Mouse (Mus musculus): ENCODE results near the gene Pappa2.

The Pappa2 gene

GRCm38 (mm10) chr1:158980390-158980789 lies at the start of gene Pappa2:
Gene Pappa2 (minus strand): TSS chr1:158980490.
- in situ Hi-C loops (cut with MboI, MseI) = no loop called here

- in situ Hi-C loops (cut with MboI, MseI) = no loop called here
Observed at GRCm38 (mm10) chr1:159029106-159029505, 48.8 kb upstream of the Pappa2 start.

- in situ Hi-C loops (cut with MboI, MseI) = no loop called here
Observed at GRCm38 (mm10) chr1:159014940-159015660, 34.8 kb upstream of the Pappa2 start.

- in situ Hi-C loops (cut with MboI, MseI) = no loop called here
Observed at GRCm38 (mm10) chr1:158987042-158987441, 6.8 kb upstream of the Pappa2 start.

- in situ Hi-C loops (cut with MboI, MseI) = no loop called here
Observed at GRCm38 (mm10) chr1:158962340-158962739, 17.9 kb downstream of the Pappa2 start.

GRCm38 (mm10) chr1:158960984-158961383 lies 19.3 kb downstream of the Pappa2 start:
- in situ Hi-C loops (cut with MboI, MseI) = no loop called here

GRCm38 (mm10) chr1:158960549-158960948 lies 19.7 kb downstream of the Pappa2 start:
- in situ Hi-C loops (cut with MboI, MseI) = no loop called here

GRCm38 (mm10) chr1:158956361-158956760 lies 23.9 kb downstream of the Pappa2 start:
- in situ Hi-C loops (cut with MboI, MseI) = no loop called here

- in situ Hi-C loops (cut with MboI, MseI) = loop anchor here (5.0 kb wide), 1 partner anchor 1397 kb away; no protein-coding TSS in a partner anchor
Observed at GRCm38 (mm10) chr1:158954785-158955184, 25.5 kb downstream of the Pappa2 start.

GRCm38 (mm10) chr1:158953479-158954207 lies 26.6 kb downstream of the Pappa2 start:
- in situ Hi-C loops (cut with MboI, MseI) = loop anchor here (5.0 kb wide), 1 partner anchor 1396 kb away; no protein-coding TSS in a partner anchor

GRCm38 (mm10) chr1:158949041-158949440 lies 31.2 kb downstream of the Pappa2 start:
- in situ Hi-C loops (cut with MboI, MseI) = loop anchor here (5.0 kb wide), 1 partner anchor 277 kb away; no protein-coding TSS in a partner anchor

- in situ Hi-C loops (cut with MboI, MseI) = loop anchor here (5.0 kb wide), 1 partner anchor 276 kb away; no protein-coding TSS in a partner anchor
Observed at GRCm38 (mm10) chr1:158947981-158948735, 32.1 kb downstream of the Pappa2 start.

- in situ Hi-C loops (cut with MboI, MseI) = loop anchor here (5.0 kb wide), 1 partner anchor 273 kb away; no protein-coding TSS in a partner anchor
Observed at GRCm38 (mm10) chr1:158944936-158945335, 35.4 kb downstream of the Pappa2 start.

- in situ Hi-C loops (cut with MboI, MseI) = no loop called here
Observed at GRCm38 (mm10) chr1:158942864-158943263, 37.4 kb downstream of the Pappa2 start.

GRCm38 (mm10) chr1:158940966-158941365 lies 39.3 kb downstream of the Pappa2 start:
- in situ Hi-C loops (cut with MboI, MseI) = no loop called here

- in situ Hi-C loops (cut with MboI, MseI) = no loop called here
Observed at GRCm38 (mm10) chr1:158934447-158934846, 45.8 kb downstream of the Pappa2 start.

GRCm38 (mm10) chr1:158931202-158931827 lies 49.0 kb downstream of the Pappa2 start:
- in situ Hi-C loops (cut with MboI, MseI) = no loop called here

- in situ Hi-C loops (cut with MboI, MseI) = no loop called here
Observed at GRCm38 (mm10) chr1:158929369-158929768, 50.9 kb downstream of the Pappa2 start.

- in situ Hi-C loops (cut with MboI, MseI) = no loop called here
Observed at GRCm38 (mm10) chr1:158920451-158920850, 59.8 kb downstream of the Pappa2 start.

GRCm38 (mm10) chr1:158918890-158919289 lies 61.4 kb downstream of the Pappa2 start:
- in situ Hi-C loops (cut with MboI, MseI) = no loop called here

- in situ Hi-C loops (cut with MboI, MseI) = no loop called here
Observed at GRCm38 (mm10) chr1:158917067-158917466, 63.2 kb downstream of the Pappa2 start.
